In the genomic region with DNA sequence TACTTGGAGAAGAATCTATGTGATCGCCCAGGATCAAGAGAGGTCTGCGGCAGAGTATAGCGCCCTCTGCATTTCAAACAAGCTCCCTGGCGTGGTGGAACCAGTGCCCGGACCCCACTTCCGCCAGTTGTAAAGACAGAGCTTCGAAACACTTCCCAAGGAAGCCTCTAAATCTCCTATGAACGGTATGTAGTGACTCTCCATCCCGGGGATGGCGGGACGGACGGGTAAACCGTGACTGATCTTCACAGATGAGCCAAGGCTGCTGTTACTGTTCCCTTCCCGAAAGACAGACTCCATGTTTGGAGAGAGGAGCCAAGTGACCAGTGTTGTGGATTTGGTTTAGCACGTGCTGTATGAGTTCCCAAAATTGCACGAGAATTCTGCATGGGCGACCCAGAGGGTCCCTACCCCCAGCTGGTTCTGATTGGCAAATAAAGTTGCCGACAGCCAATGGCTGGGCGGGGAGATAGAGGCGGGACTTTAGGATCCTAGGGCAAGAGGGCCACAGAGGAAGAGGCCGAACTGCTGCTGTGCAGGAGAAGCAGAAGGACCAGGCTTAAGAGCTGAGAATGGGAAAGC, we compare ENCODE assay signal across 8 mouse cellular contexts. TPM values are rescaled to one million over a fixed set of nuclear protein-coding genes. Genes with fewer than 3 reads are reported as not detected.
DNase-seq lines count a peak whose midpoint lies in the region; ATAC-seq lines count a peak whose summit lies in the region.

No protein-coding gene starts in this region.

- H3K36me3 ChIP-seq in intestine, embryonic 14.5 days (ENCODE audit: control insufficient read depth, insufficient read depth, low read length): no peaks in the 10 kb centered on the region
- H3K36me3 ChIP-seq in liver, embryonic 16.5 days (ENCODE audit: control insufficient read depth, insufficient read depth): no peaks in the 10 kb centered on the region

- peak overlapping the region; percentile 30 for H3K4me3 ChIP-seq in intestine, embryonic 14.5 days (ENCODE audit: low read depth, low read length)
- H3K4me3 ChIP-seq in liver, embryonic 16.5 days (ENCODE audit: low read depth, low read length): peak overlapping the region; percentile 49

- peaks cover 5% of the 10 kb centered on the region for H3K9me3 ChIP-seq in intestine, embryonic 14.5 days (ENCODE audit: control insufficient read depth, low read length)
- H3K9me3 ChIP-seq in liver, embryonic 16.5 days (replicated peaks; ENCODE audit: control insufficient read depth, low read length): peaks cover 2% of the 10 kb centered on the region; the same call in 1 of the 2 replicates

- peak overlapping the region; percentile 67 for H3K4me2 ChIP-seq in intestine, embryonic 14.5 days (ENCODE audit: low read length)
- H3K4me2 ChIP-seq in liver, embryonic 16.5 days (ENCODE audit: low read depth, low read length): peak overlapping the region; percentile 79

- intact Hi-C loops in gastrocnemius, postnatal 36 days (cut with DNase I): no loop called here

- H3K4me1 ChIP-seq in intestine, embryonic 14.5 days (replicated peaks; ENCODE audit: control insufficient read depth, insufficient read depth, low read length): 0 out of 2 replicates have a peak, but pooled peaks cover 8% of the 10 kb centered on the region
- peaks cover 4% of the 10 kb centered on the region for H3K4me1 ChIP-seq in liver, embryonic 16.5 days (ENCODE audit: control insufficient read depth, low read depth, low read length)

- H3K27me3 ChIP-seq in intestine, embryonic 14.5 days (replicated peaks; ENCODE audit: control insufficient read depth, insufficient read depth, low read length): no peaks in the 10 kb centered on the region
- H3K27me3 ChIP-seq in liver, embryonic 16.5 days (ENCODE audit: control insufficient read depth, insufficient read depth, low read depth, low read length): no peaks in the 10 kb centered on the region

- H3K9ac ChIP-seq in intestine, embryonic 14.5 days (ENCODE audit: low read length): peak overlapping the region; percentile 29
- H3K9ac ChIP-seq in liver, embryonic 16.5 days (ENCODE audit: low read depth, low read length): 0 out of 2 replicates have a peak overlapping the region, but pooled peaks have one; percentile 24

- ATAC-seq in intestine, embryonic 14.5 days (replicated peaks; ENCODE audit: low FRiP score, low TSS enrichment, low read depth): peak; percentile 67
- peak; percentile 78 for ATAC-seq in liver, embryonic 16.5 days (ENCODE audit: low read depth)

- no peak overlapping the region for H3K27ac ChIP-seq in intestine, embryonic 14.5 days (ENCODE audit: low read depth)
- H3K27ac ChIP-seq in liver, embryonic 16.5 days (ENCODE audit: low read length): no peak overlapping the region

- DNase-seq in spleen, postnatal 36 days (ENCODE audit: low spot score in 2 of 2): peak; percentile 16 to 28
- DNase-seq in spleen, postnatal 4 days (ENCODE audit: low spot score in 2 of 2): no peak
- DNase-seq in cerebellum, postnatal 36 days: peak; percentile 15 to 17
- peak; percentile 11 to 22 for DNase-seq in gastrocnemius, postnatal 36 days
- peak; percentile 76 for DNase-seq in intestine, embryonic 14.5 days (ENCODE audit: low spot score)
- peak; percentile 64 for DNase-seq in neural tube, embryonic 10.5 days (ENCODE audit: extremely low spot score, low spot score)
- DNase-seq in right cerebral cortex, adult 2 months (ENCODE audit: low spot score in 2 of 2): no peak

- WGBS in intestine, embryonic 14.5 days: 5% methylated on average over 21 of the region's 21 CpGs
- 6% methylated on average over 21 of the region's 21 CpGs for WGBS in liver, embryonic 16.5 days (ENCODE audit: insufficient replicate concordance)

RNA-seq across cellular contexts. Expression of a gene that starts 48.7 kb away (rescaled TPM):
- total RNA-seq in gastrocnemius, postnatal 36 days (2021): 1 to 10 TPM; 5.4 to 8.5 TPM
- 16.9 and 18.3 TPM in 2 replicates for polyA plus RNA-seq in intestine, embryonic 14.5 days (2014; fragmentation: Nextera tagmentation; extraction: Ambion mirVana)
- polyA plus RNA-seq in liver, embryonic 16.5 days (2015; fragmentation: Nextera tagmentation; extraction: Ambion mirVana): 4.8 and 5.5 TPM in 2 replicates

RNA-seq across cellular contexts. Expression of a gene that starts 54.2 kb away (rescaled TPM):
- total RNA-seq in gastrocnemius, postnatal 36 days (2021): 1 to 10 TPM; 7.8 to 9.2 TPM
- 7.0 and 8.6 TPM in 2 replicates for polyA plus RNA-seq in intestine, embryonic 14.5 days (2014; fragmentation: Nextera tagmentation; extraction: Ambion mirVana)
- 0.39 and 0.42 TPM in 2 replicates for polyA plus RNA-seq in liver, embryonic 16.5 days (2015; fragmentation: Nextera tagmentation; extraction: Ambion mirVana)

Comparison
In these comparisons a context has a peak if more than half of its experiments do, and no peak if none do; other contexts are left out.
1. DNase-seq: peak in spleen, postnatal 36 days (2 of 2), cerebellum, postnatal 36 days (2 of 2), gastrocnemius, postnatal 36 days (2 of 2), intestine, embryonic 14.5 days (single experiment) and neural tube, embryonic 10.5 days (single experiment); none in spleen, postnatal 4 days (0 of 2) and right cerebral cortex, adult 2 months (0 of 2).